Mouse (Mus musculus): ENCODE measurements around the gene Gm9964. TPM values are rescaled to one million over a fixed set of nuclear protein-coding genes. Genes with fewer than 3 reads are reported as not detected.

The Gm9964 gene
- polyA plus RNA-seq (2015; fragmentation: Nextera tagmentation; extraction: Ambion mirVana) = 0.23 TPM in 1 of 2 replicates, not detected in the other

DNA sequence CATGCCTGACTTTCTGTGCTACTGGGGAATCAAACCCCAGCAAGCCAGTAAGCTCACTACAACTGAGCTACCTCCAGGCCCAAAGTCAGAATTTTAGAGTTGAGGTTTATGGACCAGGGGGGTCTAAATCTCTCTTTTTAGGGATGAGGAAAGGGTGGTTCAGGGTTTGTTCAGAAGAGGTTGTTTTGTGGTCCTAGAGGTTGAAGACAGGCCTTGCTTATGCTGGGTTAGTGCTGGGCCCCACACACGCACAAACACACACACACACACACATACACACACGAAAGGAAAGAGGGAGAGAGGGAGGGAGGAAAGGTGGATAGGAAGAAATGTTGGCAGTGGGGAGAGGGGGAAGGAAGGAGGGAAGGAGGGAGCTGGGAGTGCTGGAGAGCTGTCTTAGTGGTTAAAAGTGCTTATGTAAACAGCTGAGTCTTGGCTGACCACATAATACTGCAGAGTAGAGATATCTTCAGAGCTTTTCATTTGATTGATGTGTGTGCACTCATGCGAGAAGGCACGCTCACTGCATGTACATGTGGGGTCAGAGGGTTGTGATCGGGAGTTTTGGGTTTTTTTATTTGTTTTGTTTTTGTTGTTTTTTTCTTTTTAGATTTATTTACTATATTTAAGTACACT, at the start of gene Gm9964:
Gene Gm9964 (minus strand): TSS at position 51 of the 636 bp plus-strand sequence.

DNA sequence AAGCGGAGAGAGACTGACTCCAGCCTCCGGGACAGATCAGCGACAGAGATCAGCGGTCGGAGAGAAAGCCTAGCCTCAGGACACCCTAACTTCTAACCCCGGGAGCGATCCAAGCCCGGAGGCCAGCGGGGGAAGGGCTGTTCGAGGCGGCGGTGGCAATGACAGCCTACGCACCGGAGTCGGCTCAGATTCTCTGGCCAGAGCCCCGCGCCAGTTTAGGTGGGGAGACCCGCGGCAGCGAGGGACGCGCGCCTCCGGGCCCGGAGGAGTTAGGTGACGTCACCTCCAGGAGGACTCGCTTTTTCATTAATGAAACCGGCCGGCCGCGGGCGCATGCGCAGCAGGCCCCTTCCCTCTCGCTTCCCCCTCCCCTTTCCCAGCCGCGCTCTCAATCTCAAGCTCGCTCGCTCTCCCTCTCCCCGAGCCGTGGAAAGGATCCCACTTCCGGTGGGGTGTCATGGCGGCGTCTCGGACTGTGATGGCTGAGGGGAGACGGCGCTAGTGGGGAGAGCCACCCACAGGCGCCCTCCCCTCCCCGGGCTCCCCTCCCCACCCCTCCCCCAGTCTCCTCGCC, 42.6 kb upstream of the Gm9964 start, which contains the start of gene Nf1:
Gene Nf1 (plus strand): TSS at position 460 of the 574 bp plus-strand sequence.

DNA sequence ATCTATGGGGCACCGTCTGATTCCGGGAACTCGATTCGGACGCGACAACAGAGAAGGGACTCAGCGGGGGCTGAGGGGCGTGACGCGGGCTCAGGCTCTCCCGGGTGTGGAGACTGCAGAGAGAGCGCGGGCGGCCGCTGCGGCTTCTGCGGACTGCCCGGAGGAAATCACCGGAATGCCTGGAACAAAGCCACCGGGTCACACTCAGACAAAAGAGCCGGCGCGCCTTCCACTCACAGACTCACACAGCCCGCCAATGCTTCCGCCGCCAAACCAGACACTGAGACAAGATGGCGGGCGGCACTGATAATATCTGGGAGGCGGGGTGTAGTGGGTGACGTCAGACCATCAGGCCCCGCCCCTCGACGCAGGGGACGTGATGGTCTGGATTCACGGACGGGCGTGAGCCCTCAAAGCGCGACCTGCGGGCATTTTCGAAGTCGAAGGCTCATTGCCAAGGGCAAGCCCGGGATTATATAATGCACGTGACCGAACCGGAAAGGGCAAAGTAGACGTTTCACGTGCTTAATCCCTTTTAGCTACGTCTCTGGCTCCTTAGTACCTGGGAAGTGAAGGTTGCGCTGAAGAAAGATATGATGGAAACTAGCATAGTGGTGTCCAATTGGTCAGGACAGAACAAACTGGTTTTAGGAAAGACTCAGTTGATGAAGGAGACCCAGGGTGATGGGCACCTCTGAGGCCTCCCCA, 42.2 kb downstream of the Gm9964 start, which contains the start of gene Wsb1:
Gene Wsb1 (minus strand): TSS at position 281 of the 708 bp plus-strand sequence.

Other genes starting within 250 kb of the Gm9964 start
- 1.5 and 1.7 TPM in 2 replicates for gene Ksr1, start 150.5 kb downstream of the Gm9964 start, polyA plus RNA-seq (2015; fragmentation: Nextera tagmentation; extraction: Ambion mirVana)
- 118 and 139 TPM in 2 replicates for gene Wsb1, start 42.2 kb downstream of the Gm9964 start, polyA plus RNA-seq (2015; fragmentation: Nextera tagmentation; extraction: Ambion mirVana)
- 3.9 and 4.1 TPM in 2 replicates for gene Nf1, start 42.8 kb upstream of the Gm9964 start, polyA plus RNA-seq (2015; fragmentation: Nextera tagmentation; extraction: Ambion mirVana)
- 0.08 TPM in 1 of 2 replicates, not detected in the other for gene Omg, start 207.2 kb upstream of the Gm9964 start, polyA plus RNA-seq (2015; fragmentation: Nextera tagmentation; extraction: Ambion mirVana)
- gene Evi2b, start 226.9 kb upstream of the Gm9964 start, polyA plus RNA-seq (2015; fragmentation: Nextera tagmentation; extraction: Ambion mirVana) = 0.98 and 2.6 TPM in 2 replicates
- gene Evi2, start 233.7 kb upstream of the Gm9964 start, polyA plus RNA-seq (2015; fragmentation: Nextera tagmentation; extraction: Ambion mirVana) = 0.23 and 0.48 TPM in 2 replicates
- 4.8 and 8.1 TPM in 2 replicates for gene Evi2a, start 233.7 kb upstream of the Gm9964 start, polyA plus RNA-seq (2015; fragmentation: Nextera tagmentation; extraction: Ambion mirVana)

Measured in urinary bladder, postnatal 0 days (tissue).